Mouse (Mus musculus) neutrophil, adult 59 days (primary cell): ENCODE results near the gene Prdm5. TPM values are rescaled to one million over a fixed set of nuclear protein-coding genes. Genes with fewer than 3 reads are reported as not detected.

Experiments
- total RNA-seq, 2 experiments: library from RNA; stranded (reverse); gene quantifications; 1 replicate in 1 of 2; 2 replicates in 1 of 2; pipeline ENCODE4 v1.2.4; 2023

Gene Prdm5
- 1 to 10 TPM in 1 of 2 experiments, under 1 TPM in 1; 0.86 to 1.3 TPM for total RNA-seq

GRCm38 (mm10) chr6:65778861-65779688, at the start of gene Prdm5:
Gene Prdm5, plus strand, starts transcription at chr6:65778988.

GRCm38 (mm10) chr6:65952309-65952708, 173.5 kb downstream of the Prdm5 start, which contains the start of gene 4930544G11Rik:
Gene 4930544G11Rik, plus strand, starts transcription at chr6:65952609.

Other genes with a start within 250 kb of the Prdm5 start
- under 1 TPM; 0.51 to 0.84 TPM for gene Ndnf, start 107.4 kb upstream of the Prdm5 start, total RNA-seq
- gene 4930544G11Rik, start 173.6 kb downstream of the Prdm5 start, total RNA-seq: not detected